Mouse (Mus musculus): ENCODE results near the gene Inpp4a.

GRCm38 (mm10) chr1:37428911-37429310, 129.2 kb downstream of the Inpp4a start:
- no peak for TF ChIP-seq CTCF (IDR thresholded peaks at IDR 0.05; ENCODE audit: borderline replicate concordance, insufficient read depth, low read length)
- TF ChIP-seq POLR2A (IDR thresholded peaks at IDR 0.05; ENCODE audit: low read depth, low read length), result no peak

Data from embryonic fibroblast, embryonic 13.5 days (primary cell).